Mouse (Mus musculus): ENCODE data around the gene Zfp772.
A peak's percentile ranks its signal among the peaks of the same experiment; 100 is the strongest.
"Not testable (repeated sequence)": the region's sequence is repeated elsewhere in the genome, so short reads cannot be mapped to it uniquely, and the experiment has no call there.

Zfp772 gene

GRCm38 (mm10) chr7:7209313-7210151 lies at the start of gene Zfp772:
Gene Zfp772 (minus strand): TSS chr7:7209998.
- peak; percentile 46 for DNase-seq

DNA sequence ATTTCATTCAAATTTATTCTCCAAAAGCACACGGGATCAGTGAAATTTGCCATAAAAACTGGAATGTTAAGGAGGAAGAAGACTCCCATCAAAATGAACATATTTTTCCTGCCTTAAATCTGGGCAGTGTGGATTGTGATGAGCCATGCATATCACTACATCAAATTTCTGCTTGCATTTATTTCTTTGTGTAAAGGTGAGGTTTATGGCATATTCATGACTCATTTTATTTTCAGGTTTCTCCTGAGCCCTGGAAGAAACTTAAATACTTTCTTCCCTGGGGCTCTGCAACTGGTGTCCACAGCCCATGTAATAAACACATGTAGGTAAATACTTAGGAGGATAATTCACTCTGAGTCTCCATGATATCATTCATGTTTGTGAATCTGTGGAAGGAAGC lies 37.4 kb upstream of the Zfp772 start, which contains the start of gene Vmn2r29:
Vmn2r29 (minus strand) TSS at position 101 of the 400 bp plus-strand sequence.
- not testable (repeated sequence) for DNase-seq

- DNase-seq = peak; percentile 69
Observed at GRCm38 (mm10) chr7:7188191-7188942, 21.4 kb downstream of the Zfp772 start.

DNA sequence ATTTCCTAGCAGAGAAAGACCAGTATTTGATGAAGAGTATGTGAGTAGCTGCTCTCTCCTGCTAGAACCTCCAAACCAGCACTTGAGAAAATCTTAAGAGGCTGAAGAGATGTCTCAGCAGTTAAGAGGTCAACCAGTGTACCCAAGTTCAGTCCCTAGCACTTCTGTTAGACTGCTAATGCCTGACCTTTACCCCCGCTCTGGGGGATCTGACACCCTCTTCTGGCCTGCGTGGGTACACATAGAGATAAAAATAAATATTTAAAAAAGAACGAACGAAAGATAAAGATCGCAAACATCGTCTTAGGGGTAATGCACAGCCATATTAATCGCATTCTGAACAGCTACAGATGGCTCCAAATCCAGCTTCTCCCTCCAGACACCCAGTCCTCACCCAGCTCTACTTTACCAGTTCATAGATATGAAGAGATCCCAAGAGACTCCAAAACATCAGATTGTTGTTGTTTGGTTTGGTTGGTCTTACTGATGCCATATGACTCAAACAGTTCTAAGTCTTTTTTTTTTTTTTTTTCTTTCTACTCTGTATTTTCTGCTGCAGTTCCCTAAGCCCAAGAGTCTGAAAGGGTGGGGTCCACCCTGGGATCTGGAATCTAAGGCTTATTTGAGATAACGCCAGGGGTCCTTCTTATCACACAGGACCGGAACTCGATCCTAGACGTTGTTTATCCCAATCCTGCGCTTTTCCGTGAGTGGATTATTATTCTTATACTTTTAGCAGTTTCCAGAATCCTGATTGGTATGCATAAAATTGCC lies 22.2 kb downstream of the Zfp772 start:
- DNase-seq = no peak

- no peak for DNase-seq
Observed at GRCm38 (mm10) chr7:7185897-7186296, 23.9 kb downstream of the Zfp772 start.

GRCm38 (mm10) chr7:7171227-7172147 lies 38.3 kb downstream of the Zfp772 start, which contains the start of gene Zfp418:
Gene Zfp418 (plus strand): TSS chr7:7171330.
- DNase-seq = peak; percentile 68
